Mouse (Mus musculus): ENCODE measurements at regions not wholly inside any gene's neighbourhood (a gene's known extent, or its start where the extent isn't known, plus 50 kb on each side); places are given as distances from the start of the nearest gene placed in this dataset.

DNA sequence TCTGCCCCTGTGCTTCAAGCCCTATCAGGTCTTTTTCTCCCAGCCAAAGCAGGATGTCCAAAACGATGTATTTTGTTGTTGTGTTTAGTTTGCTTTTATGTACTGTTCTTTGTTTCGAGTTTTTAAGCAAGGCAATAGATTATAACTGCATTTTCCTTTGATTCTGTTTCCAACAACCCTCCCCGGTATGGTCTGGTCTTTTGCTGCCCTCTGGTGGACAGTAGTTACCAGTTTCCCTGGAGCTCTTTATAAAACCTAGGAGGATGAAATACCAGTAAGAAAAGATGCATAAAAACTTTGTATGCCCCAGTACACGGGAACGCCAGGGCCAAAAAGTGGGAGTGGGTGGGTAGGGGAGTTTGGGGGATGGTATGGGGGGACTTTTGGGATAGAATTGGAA is 73.9 kb upstream of the Itm2a start:
- peak; percentile 19 to 32 for DNase-seq (ENCODE audit: low spot score in 2 of 2)

DNA sequence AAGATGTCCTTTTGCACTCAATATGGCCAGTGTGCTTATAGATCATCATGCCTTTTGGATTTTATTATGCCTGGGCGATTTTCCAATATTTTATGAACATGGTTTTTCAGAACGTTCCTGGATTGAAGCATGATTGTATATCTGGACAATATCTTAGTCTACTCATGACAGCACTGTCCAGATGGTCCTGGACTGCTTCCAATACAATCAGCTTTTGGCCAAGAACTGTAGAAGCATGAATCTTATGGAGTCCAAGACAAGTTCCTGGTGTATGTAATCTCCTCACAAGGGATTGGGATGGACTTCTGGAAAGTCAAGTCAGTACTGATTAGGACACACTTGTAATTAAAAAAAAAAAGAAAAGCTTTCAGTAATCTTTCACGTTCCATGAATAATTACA is 66.1 kb upstream of the Itm2a start:
- no peak for DNase-seq (ENCODE audit: low spot score in 2 of 2)

Measured in layer of hippocampus, postnatal 10 days (tissue).